Mouse (Mus musculus): ENCODE measurements around the gene Cntn4. TPM values are rescaled to one million over a fixed set of nuclear protein-coding genes. Genes with fewer than 3 reads are reported as not detected.

Cntn4 gene
- polyA plus RNA-seq, 1 experiment from 2014 or later, result 2.0 TPM

DNA sequence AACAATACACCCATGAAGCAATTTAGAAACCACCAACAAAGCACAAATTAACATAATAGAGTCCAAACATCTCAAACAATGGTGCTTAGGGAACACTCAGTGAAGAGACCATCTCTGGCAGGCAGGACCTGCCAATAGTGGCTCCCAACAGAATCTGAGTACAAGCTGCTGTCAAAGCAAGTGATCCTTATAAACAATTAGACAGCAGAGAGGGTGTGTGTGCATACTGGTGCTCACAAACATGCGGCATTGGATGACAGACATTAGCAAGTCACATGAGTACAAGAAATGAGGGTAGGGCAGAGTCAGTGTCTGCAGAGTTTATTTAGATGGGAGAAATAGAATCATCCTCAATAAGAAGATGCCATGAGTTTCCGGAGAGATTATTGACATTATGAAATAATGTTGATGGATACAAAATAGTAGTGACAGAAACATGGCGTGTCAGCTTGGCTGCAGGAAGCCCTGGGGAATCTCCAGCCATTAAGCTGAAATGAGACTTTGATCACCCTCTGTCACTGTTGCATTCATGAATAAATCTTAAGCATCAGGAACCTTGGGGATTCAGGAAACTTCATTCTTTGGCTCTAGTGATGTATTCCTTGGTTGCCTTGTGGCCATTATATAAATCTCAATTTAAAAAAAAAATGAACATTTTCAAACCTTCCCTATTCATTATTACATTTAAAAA is 888.5 kb downstream of the Cntn4 start:
- peak; percentile 51; the same call in 1 of the 2 replicates for ATAC-seq (ENCODE audit: low FRiP score)
- no peaks in the 10 kb centered on the region for H3K36me3 ChIP-seq (ENCODE audit: control insufficient read depth, insufficient read depth, low read length)
- H3K27me3 ChIP-seq (ENCODE audit: control insufficient read depth, insufficient read depth, low read length), result no peaks in the 10 kb centered on the region
- no peak overlapping the region for H3K9ac ChIP-seq (ENCODE audit: low read length)
- DNase-seq (ENCODE audit: low spot score, missing footprints), result no peak
- no peaks in the 10 kb centered on the region for H3K9me3 ChIP-seq (ENCODE audit: control insufficient read depth, low read length)
- H3K27ac ChIP-seq (ENCODE audit: low read depth, low read length), result no peak overlapping the region
- WGBS, result 78% methylated on average over 3 of the region's 3 CpGs
- H3K4me1 ChIP-seq (ENCODE audit: control insufficient read depth, insufficient read depth, low read length), result no peaks in the 10 kb centered on the region
- no peak overlapping the region for H3K4me2 ChIP-seq
- no peak overlapping the region for H3K4me3 ChIP-seq (ENCODE audit: low read depth, low read length)

DNA sequence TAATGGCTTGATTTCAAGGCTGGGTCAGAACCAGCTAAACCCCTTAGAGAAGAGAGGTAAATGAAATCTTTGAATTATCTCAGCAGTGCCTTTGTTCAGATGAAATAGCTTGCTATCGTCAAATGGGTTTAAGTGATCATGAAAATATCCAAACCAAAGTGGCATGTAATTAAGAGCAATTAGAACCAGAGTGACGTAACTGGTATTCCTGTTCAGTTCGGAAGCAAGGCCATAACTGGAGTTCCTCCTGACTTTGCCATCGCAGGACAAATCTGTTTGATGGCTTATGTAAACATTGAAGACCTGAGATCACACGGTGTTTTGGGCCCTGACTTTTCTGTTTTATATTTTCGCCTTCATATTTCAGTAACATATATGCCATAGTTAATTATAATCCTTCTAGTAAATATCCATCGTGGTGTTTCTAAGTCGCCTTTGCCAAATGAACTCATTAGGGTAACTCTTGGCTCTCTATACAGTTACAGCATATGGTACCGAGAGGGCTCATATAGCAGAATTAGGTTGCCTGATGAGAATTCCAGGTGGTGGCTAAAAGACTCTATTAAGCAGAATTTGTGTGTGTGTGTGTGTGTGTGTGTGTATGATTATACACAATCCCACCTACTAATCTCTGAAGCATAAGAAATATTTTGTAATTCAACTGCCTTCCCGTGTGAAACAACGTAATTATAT is 889.6 kb downstream of the Cntn4 start:
- Histone ChIP-seq H3K4me3 (ENCODE audit: low read depth, low read length) (no peak overlapping the region), H3K36me3 (ENCODE audit: control insufficient read depth, insufficient read depth, low read length) (no peaks in the 10 kb centered on the region), H3K9ac (ENCODE audit: low read length) (no peak overlapping the region), H3K27me3 (ENCODE audit: control insufficient read depth, insufficient read depth, low read length) (no peaks in the 10 kb centered on the region), H3K4me1 (ENCODE audit: control insufficient read depth, insufficient read depth, low read length) (no peaks in the 10 kb centered on the region), H3K4me2 (no peak overlapping the region), H3K9me3 (ENCODE audit: control insufficient read depth, low read length) (no peaks in the 10 kb centered on the region), H3K27ac (ENCODE audit: low read depth, low read length) (no peak overlapping the region)
- no peak for DNase-seq (ENCODE audit: low spot score, missing footprints)
- no peak for ATAC-seq (ENCODE audit: low FRiP score)
- 90% methylated on average over 11 of the region's 11 CpGs for WGBS

DNA sequence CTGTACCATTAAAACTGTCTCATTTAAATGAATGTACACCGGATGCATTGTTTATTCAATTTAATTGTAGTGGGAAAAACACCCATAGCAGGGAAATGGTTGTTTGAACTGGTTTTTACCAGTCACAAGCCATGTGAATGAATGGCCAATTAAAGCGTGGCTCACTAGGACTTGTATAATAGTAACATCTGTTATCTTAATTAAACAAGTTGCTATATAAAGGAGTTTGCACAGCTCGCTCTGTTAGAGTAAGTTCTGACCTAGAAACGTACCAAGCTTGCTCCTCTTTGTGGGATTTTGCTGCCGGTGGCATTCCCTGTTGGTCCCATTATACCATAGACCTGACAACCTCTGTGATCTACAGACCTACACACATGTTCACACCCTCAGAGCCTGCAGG is 902.7 kb downstream of the Cntn4 start:
- no peak overlapping the region for H3K4me2 ChIP-seq
- ATAC-seq (ENCODE audit: low FRiP score) (no peak), DNase-seq (ENCODE audit: low spot score, missing footprints) (no peak)
- H3K27ac ChIP-seq (ENCODE audit: low read depth, low read length), result no peak overlapping the region
- no peaks in the 10 kb centered on the region for H3K4me1 ChIP-seq (ENCODE audit: control insufficient read depth, insufficient read depth, low read length)
- no peak overlapping the region for H3K9ac ChIP-seq (ENCODE audit: low read length)
- WGBS, result 79% methylated on average over 5 of the region's 5 CpGs
- no peaks in the 10 kb centered on the region for H3K27me3 ChIP-seq (ENCODE audit: control insufficient read depth, insufficient read depth, low read length)
- no peaks in the 10 kb centered on the region for H3K36me3 ChIP-seq (ENCODE audit: control insufficient read depth, insufficient read depth, low read length)
- H3K4me3 ChIP-seq (ENCODE audit: low read depth, low read length), result no peak overlapping the region
- no peaks in the 10 kb centered on the region for H3K9me3 ChIP-seq (ENCODE audit: control insufficient read depth, low read length)

DNA sequence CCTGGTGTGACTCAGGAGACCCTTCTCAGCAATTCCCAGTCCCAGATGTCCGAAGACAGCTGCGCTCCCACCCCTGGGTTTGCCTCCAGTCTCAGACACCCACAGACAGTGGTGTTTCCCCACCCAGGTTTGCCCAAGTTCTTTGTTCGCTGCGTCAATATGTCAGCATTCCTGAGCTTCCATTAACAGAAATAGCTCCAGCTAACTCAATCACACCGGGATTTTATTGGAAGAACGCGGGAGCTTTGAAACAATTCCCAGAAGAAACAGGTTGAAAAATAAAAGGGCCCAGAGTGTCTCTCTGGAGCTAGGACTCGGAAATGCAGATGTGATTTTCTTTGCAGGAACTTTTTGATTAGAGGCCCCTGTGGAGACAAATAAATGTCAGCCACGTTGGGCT is 916.3 kb downstream of the Cntn4 start:
- Histone ChIP-seq H3K4me3 (ENCODE audit: low read depth, low read length) (no peak overlapping the region), H3K9me3 (ENCODE audit: control insufficient read depth, low read length) (no peaks in the 10 kb centered on the region), H3K27me3 (ENCODE audit: control insufficient read depth, insufficient read depth, low read length) (no peaks in the 10 kb centered on the region), H3K36me3 (ENCODE audit: control insufficient read depth, insufficient read depth, low read length) (no peaks in the 10 kb centered on the region), H3K27ac (ENCODE audit: low read depth, low read length) (no peak overlapping the region), H3K9ac (ENCODE audit: low read length) (no peak overlapping the region), H3K4me2 (peak overlapping the region; percentile 20; the same call in 1 of the 2 replicates), H3K4me1 (ENCODE audit: control insufficient read depth, insufficient read depth, low read length) (no peaks in the 10 kb centered on the region)
- no peak for DNase-seq (ENCODE audit: low spot score, missing footprints)
- ATAC-seq (ENCODE audit: low FRiP score), result no peak
- 16% methylated on average over 9 of the region's 9 CpGs for WGBS

DNA sequence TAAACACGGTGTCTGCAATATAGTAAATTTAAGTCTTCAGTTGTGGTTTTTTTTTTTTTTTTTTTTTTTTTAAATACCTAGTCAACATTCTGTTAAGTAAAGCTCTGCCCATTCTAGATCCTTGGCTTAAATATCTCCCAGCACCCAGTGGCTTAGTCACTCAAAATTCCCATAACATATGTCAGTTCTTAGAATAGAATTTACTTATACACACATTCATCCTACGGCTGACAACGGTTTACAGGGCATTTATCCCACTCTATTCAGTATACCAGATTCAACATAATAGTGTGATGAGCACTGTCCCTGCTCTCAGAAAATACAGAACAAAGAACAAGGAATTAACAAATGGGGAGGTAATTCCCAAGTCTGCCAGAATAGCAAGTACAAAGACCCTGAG is 939.6 kb downstream of the Cntn4 start:
- Histone ChIP-seq H3K27ac (ENCODE audit: low read depth, low read length) (no peak overlapping the region), H3K4me1 (ENCODE audit: control insufficient read depth, insufficient read depth, low read length) (no peaks in the 10 kb centered on the region), H3K4me3 (ENCODE audit: low read depth, low read length) (no peak overlapping the region), H3K9me3 (ENCODE audit: control insufficient read depth, low read length) (no peaks in the 10 kb centered on the region), H3K4me2 (no peak overlapping the region), H3K27me3 (ENCODE audit: control insufficient read depth, insufficient read depth, low read length) (no peaks in the 10 kb centered on the region), H3K9ac (ENCODE audit: low read length) (no peak overlapping the region), H3K36me3 (ENCODE audit: control insufficient read depth, insufficient read depth, low read length) (no peaks in the 10 kb centered on the region)
- DNase-seq (ENCODE audit: low spot score, missing footprints) (no peak), ATAC-seq (ENCODE audit: low FRiP score) (no peak)
- WGBS, result 86% methylated on average over 3 of the region's 3 CpGs

DNA sequence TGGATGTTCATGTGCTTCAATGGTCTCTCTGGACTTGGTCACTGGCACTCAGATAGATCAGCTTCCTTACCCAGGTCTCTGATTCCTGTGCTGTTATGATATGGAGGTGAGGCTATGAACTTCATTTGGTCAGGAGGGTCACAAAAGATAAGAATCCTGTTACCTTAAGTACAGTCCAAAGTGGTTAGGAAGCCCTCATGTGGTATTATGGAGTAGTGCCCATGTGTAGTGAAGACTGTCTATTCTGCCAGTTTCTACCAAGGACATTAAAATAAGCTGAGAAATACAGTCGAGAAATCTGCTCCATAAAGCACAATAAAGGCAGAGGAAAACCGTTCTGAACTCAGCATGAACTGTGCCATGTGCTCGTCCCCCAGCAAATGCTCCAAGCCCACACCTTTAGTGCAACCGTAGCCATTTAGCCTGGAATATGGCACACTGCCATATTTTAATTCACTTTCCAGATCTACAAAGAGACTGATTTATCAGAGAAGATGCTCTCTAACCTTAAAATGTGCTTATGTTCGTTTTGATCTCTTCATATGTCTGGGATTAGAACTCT is 943.8 kb downstream of the Cntn4 start:
- no peaks in the 10 kb centered on the region for H3K27me3 ChIP-seq (ENCODE audit: control insufficient read depth, insufficient read depth, low read length)
- no peak overlapping the region for H3K9ac ChIP-seq (ENCODE audit: low read length)
- DNase-seq (ENCODE audit: low spot score, missing footprints) (no peak), ATAC-seq (ENCODE audit: low FRiP score) (no peak)
- H3K4me1 ChIP-seq (ENCODE audit: control insufficient read depth, insufficient read depth, low read length), result no peaks in the 10 kb centered on the region
- H3K4me3 ChIP-seq (ENCODE audit: low read depth, low read length), result no peak overlapping the region
- no peaks in the 10 kb centered on the region for H3K9me3 ChIP-seq (ENCODE audit: control insufficient read depth, low read length)
- no peak overlapping the region for H3K27ac ChIP-seq (ENCODE audit: low read depth, low read length)
- WGBS, result 84% methylated on average over 5 of the region's 5 CpGs
- H3K36me3 ChIP-seq (ENCODE audit: control insufficient read depth, insufficient read depth, low read length), result no peaks in the 10 kb centered on the region
- no peak overlapping the region for H3K4me2 ChIP-seq

DNA sequence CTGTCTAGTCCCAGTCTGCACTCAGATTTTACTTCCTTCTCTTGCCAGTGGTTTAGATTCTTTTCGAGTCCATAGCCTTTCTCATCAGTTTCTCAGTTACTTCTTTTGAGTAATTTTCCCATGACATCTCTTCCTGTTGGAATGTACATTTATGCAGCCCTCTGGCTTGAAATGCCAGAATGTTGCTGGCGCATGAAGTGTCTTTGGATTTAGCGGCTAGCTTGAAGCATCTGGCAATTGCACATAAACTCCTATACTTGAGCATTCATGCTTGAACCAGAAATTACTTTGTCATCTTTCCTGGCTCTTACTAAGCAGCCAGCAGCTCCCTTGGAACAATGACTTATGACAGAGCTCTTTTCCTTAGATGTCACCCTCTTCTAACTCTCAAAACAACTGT is 965.6 kb downstream of the Cntn4 start:
- H3K36me3 ChIP-seq (ENCODE audit: control insufficient read depth, insufficient read depth, low read length), result no peaks in the 10 kb centered on the region
- no peak overlapping the region for H3K4me3 ChIP-seq (ENCODE audit: low read depth, low read length)
- no peak overlapping the region for H3K4me2 ChIP-seq
- H3K27me3 ChIP-seq (ENCODE audit: control insufficient read depth, insufficient read depth, low read length), result no peaks in the 10 kb centered on the region
- H3K4me1 ChIP-seq (ENCODE audit: control insufficient read depth, insufficient read depth, low read length), result no peaks in the 10 kb centered on the region
- DNase-seq (ENCODE audit: low spot score, missing footprints) (no peak), ATAC-seq (ENCODE audit: low FRiP score) (no peak)
- WGBS, result 88% methylated on average over 3 of the region's 3 CpGs
- H3K9ac ChIP-seq (ENCODE audit: low read length), result no peak overlapping the region
- H3K9me3 ChIP-seq (ENCODE audit: control insufficient read depth, low read length), result no peaks in the 10 kb centered on the region
- H3K27ac ChIP-seq (ENCODE audit: low read depth, low read length), result no peak overlapping the region

DNA sequence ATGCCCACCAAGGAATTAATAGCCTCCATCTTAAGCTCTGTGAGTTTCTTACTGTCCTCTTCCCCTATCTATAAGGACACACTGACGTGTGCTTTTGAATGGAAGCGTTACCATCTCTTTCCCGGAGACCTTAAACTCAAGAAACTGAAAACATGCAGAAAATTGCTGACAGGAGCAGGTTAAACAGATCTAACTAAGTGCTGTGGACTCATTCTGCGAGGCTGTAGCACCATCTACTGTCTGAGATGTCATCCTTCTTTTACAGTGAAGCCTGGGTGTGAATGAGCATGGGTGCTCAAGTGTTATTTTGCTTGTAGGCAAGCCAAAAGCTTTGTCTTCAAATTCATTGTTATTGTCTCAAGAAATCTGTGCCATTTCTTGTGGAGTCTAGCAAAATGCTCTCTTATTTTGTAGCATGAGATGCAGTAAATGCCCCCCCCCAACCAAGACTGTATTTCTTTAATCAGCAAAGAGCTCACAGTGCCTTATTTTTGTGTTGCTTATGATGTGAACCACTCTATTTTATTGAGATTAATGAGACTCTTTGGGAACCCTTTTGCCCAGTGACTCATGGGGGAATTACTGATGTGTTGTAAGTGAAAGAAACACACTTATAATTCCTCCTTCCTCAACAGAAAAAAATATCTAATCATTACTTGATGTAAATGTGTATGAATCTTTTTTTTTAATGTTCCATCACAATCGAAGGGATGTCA is 968.2 kb downstream of the Cntn4 start:
- H3K36me3 ChIP-seq (ENCODE audit: control insufficient read depth, insufficient read depth, low read length), result no peaks in the 10 kb centered on the region
- no peak overlapping the region for H3K4me2 ChIP-seq
- H3K27ac ChIP-seq (ENCODE audit: low read depth, low read length), result no peak overlapping the region
- WGBS, result 42% methylated on average over 5 of the region's 5 CpGs
- peak; percentile 79 for ATAC-seq (ENCODE audit: low FRiP score)
- H3K9me3 ChIP-seq (ENCODE audit: control insufficient read depth, low read length), result no peaks in the 10 kb centered on the region
- H3K27me3 ChIP-seq (ENCODE audit: control insufficient read depth, insufficient read depth, low read length), result no peaks in the 10 kb centered on the region
- no peak overlapping the region for H3K9ac ChIP-seq (ENCODE audit: low read length)
- DNase-seq (ENCODE audit: low spot score, missing footprints), result peak; percentile 90
- no peak overlapping the region for H3K4me3 ChIP-seq (ENCODE audit: low read depth, low read length)
- no peaks in the 10 kb centered on the region for H3K4me1 ChIP-seq (ENCODE audit: control insufficient read depth, insufficient read depth, low read length)

DNA sequence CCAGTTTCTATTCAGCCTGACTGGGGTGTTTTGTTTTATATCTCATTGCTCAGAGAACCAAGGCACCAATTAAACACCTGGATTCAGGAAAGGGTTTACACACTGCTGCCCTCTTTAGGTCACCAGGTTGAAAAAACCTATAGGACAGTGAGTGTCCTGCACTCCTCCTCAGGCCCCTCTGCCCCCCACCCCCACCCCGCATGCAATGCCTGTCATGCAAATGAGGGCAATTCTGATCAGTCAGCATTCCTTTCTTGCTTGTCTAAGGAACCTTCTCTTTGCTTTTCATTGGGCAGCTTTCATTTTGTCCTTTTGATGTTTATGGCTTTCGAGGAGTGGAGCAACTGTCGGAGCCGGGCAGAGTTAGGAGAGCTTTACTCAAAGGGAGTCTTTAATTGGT is 969.5 kb downstream of the Cntn4 start:
- H3K27me3 ChIP-seq (ENCODE audit: control insufficient read depth, insufficient read depth, low read length), result no peaks in the 10 kb centered on the region
- no peak for ATAC-seq (ENCODE audit: low FRiP score)
- WGBS, result 43% methylated on average over 4 of the region's 4 CpGs

More for the DNA sequence above, 969.5 kb downstream of the Cntn4 start:
- Histone ChIP-seq H3K9ac (ENCODE audit: low read length) (no peak overlapping the region), H3K4me1 (ENCODE audit: control insufficient read depth, insufficient read depth, low read length) (no peaks in the 10 kb centered on the region), H3K27ac (ENCODE audit: low read depth, low read length) (no peak overlapping the region), H3K4me2 (no peak overlapping the region), H3K4me3 (ENCODE audit: low read depth, low read length) (no peak overlapping the region), H3K9me3 (ENCODE audit: control insufficient read depth, low read length) (no peaks in the 10 kb centered on the region), H3K36me3 (ENCODE audit: control insufficient read depth, insufficient read depth, low read length) (no peaks in the 10 kb centered on the region)
- no peak for DNase-seq (ENCODE audit: low spot score, missing footprints)

All from midbrain, embryonic 11.5 days (tissue).